Mouse (Mus musculus): ENCODE data around the gene Plekhh2. TPM values are rescaled to one million over a fixed set of nuclear protein-coding genes. Genes with fewer than 3 reads are reported as not detected.

Plekhh2 gene
- total and polyA plus RNA-seq, 2 experiments = 0.46 to 0.65 TPM

DNA sequence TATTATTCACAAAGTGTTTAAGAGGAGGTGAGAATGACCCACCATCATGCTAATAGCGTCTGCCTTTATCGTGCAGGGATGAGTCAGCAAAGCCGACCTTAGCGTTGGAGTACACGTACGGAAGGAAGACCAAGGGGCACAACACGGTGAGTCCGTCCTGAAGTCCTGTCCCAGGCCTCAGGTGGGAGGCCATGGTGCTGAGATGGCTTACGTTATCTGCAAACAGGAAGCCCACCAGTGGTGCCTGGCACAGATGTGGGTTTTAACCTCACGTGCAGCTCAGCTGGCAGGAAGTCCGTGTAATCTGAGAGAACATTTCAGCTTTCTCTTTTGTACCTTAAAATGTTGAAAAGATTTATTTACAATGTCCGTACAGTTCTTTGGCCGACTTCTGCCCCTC lies 121.7 kb downstream of the Plekhh2 start:
- no peak for DNase-seq (ENCODE audit: extremely low read depth, low read depth, low spot score)
- H3K27me3 ChIP-seq (ENCODE audit: control insufficient read depth, insufficient read depth, low read length) = no peaks in the 10 kb centered on the region
- no peak for TF ChIP-seq CTCF (IDR thresholded peaks at IDR 0.05; ENCODE audit: low read depth, low read length)
- TF ChIP-seq POLR2A (IDR thresholded peaks at IDR 0.05; ENCODE audit: extremely low read depth, insufficient read depth, low read length) = no peak
- no peak overlapping the region for H3K9ac ChIP-seq (ENCODE audit: low read depth, low read length)
- no peaks in the 10 kb centered on the region for H3K79me2 ChIP-seq (ENCODE audit: control insufficient read depth, insufficient read depth, low read length)
- WGBS = 83% methylated on average over 13 of the region's 13 CpGs
- H3K4me3 ChIP-seq (ENCODE audit: insufficient read depth, low read depth, low read length) = no peak overlapping the region
- H3K27ac ChIP-seq (replicated peaks; ENCODE audit: insufficient read depth, low read depth, low read length) = no peak overlapping the region
- no peaks in the 10 kb centered on the region for H3K4me1 ChIP-seq (ENCODE audit: control insufficient read depth, insufficient read depth, low read length)
- no peaks in the 10 kb centered on the region for H3K36me3 ChIP-seq (ENCODE audit: control insufficient read depth, insufficient read depth, low read length)

DNA sequence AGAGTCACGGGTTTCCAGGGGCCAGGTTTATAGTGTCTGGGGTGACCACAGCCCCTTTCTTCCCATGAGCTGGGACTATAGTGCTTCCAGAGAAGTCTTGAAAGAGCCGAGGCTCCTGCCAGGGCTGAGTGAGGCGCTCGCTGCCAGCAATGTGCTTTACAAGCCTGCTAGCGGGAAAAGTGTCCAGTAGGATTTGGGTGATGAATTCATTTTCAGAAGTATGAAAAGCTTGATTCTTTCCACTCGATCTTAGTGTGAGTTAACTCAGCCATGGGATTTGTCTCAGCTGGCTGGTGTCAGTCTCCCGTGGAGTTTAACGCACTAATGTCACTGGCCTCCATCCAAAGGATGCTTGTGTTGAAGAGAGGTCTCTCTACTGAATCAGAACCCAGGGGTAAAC lies 124.6 kb downstream of the Plekhh2 start:
- no peaks in the 10 kb centered on the region for H3K4me1 ChIP-seq (ENCODE audit: control insufficient read depth, insufficient read depth, low read length)
- H3K9ac ChIP-seq (ENCODE audit: low read depth, low read length) = no peak overlapping the region
- no peaks in the 10 kb centered on the region for H3K27me3 ChIP-seq (ENCODE audit: control insufficient read depth, insufficient read depth, low read length)
- H3K27ac ChIP-seq (replicated peaks; ENCODE audit: insufficient read depth, low read depth, low read length) = no peak overlapping the region
- TF ChIP-seq CTCF (IDR thresholded peaks at IDR 0.05; ENCODE audit: low read depth, low read length) = no peak
- no peak for TF ChIP-seq POLR2A (IDR thresholded peaks at IDR 0.05; ENCODE audit: extremely low read depth, insufficient read depth, low read length)
- 84% methylated on average over 8 of the region's 8 CpGs for WGBS
- H3K4me3 ChIP-seq (ENCODE audit: insufficient read depth, low read depth, low read length) = no peak overlapping the region
- no peaks in the 10 kb centered on the region for H3K36me3 ChIP-seq (ENCODE audit: control insufficient read depth, insufficient read depth, low read length)
- DNase-seq (ENCODE audit: extremely low read depth, low read depth, low spot score) = no peak
- no peaks in the 10 kb centered on the region for H3K79me2 ChIP-seq (ENCODE audit: control insufficient read depth, insufficient read depth, low read length)

DNA sequence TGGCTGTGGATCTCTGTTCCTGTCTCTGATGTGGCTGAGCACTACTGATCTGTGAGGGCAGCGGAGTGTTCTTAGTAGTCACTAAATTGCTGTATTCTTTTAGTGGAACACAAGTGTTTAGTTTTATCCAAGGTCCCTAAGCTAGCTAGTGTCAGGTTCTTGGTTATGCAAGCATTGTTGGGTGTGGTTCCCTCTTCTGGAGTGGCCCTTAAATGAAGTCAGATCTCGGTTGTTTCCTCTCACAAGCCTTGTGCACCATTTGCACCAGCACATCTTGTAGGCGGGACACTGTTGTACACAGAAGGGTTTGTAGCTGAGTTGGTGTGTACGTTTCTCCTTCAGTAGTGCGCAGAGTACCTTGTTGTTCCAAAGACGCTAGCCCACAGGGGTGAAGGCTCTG lies 126.3 kb downstream of the Plekhh2 start:
- H3K4me1 ChIP-seq (ENCODE audit: control insufficient read depth, insufficient read depth, low read length) = no peaks in the 10 kb centered on the region
- no peak for DNase-seq (ENCODE audit: extremely low read depth, low read depth, low spot score)
- H3K9ac ChIP-seq (ENCODE audit: low read depth, low read length) = no peak overlapping the region
- 92% methylated on average over 6 of the region's 6 CpGs for WGBS
- no peaks in the 10 kb centered on the region for H3K36me3 ChIP-seq (ENCODE audit: control insufficient read depth, insufficient read depth, low read length)
- TF ChIP-seq CTCF (IDR thresholded peaks at IDR 0.05; ENCODE audit: low read depth, low read length) = no peak
- no peak for TF ChIP-seq POLR2A (IDR thresholded peaks at IDR 0.05; ENCODE audit: extremely low read depth, insufficient read depth, low read length)
- no peaks in the 10 kb centered on the region for H3K27me3 ChIP-seq (ENCODE audit: control insufficient read depth, insufficient read depth, low read length)
- no peak overlapping the region for H3K4me3 ChIP-seq (ENCODE audit: insufficient read depth, low read depth, low read length)
- no peak overlapping the region for H3K27ac ChIP-seq (replicated peaks; ENCODE audit: insufficient read depth, low read depth, low read length)
- H3K79me2 ChIP-seq (ENCODE audit: control insufficient read depth, insufficient read depth, low read length) = no peaks in the 10 kb centered on the region

DNA sequence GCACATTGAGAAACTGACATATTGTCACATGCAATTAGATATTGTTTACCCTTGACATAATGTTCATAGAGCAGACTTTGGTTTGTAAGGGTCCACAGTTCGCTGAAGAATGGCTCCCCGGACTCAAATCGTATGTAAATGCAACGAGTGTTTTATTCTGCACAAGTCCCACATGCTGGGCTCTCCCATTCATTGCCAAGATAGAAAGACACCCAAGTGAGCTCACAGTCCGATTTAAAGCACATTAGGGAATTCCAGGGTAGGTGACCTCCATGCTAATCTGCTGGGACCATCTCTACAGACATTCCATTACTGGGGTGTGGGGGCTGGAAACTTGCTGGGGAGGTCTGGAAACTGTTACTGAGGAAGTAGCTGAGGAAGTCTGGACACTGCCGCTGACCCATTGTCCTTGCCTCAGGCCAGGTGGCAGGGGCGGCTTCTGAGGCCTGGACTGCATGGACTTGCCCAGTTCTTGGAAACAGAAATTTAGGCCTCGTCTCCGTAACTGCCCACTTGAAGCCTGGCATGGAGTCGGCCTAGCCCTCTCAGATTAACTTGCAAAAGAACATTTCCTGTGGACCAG lies 128.2 kb downstream of the Plekhh2 start:
- TF ChIP-seq CTCF (IDR thresholded peaks at IDR 0.05; ENCODE audit: low read depth, low read length) (no peak), POLR2A (IDR thresholded peaks at IDR 0.05; ENCODE audit: extremely low read depth, insufficient read depth, low read length) (no peak)
- Histone ChIP-seq H3K4me1 (ENCODE audit: control insufficient read depth, insufficient read depth, low read length) (no peaks in the 10 kb centered on the region), H3K27me3 (ENCODE audit: control insufficient read depth, insufficient read depth, low read length) (no peaks in the 10 kb centered on the region), H3K79me2 (ENCODE audit: control insufficient read depth, insufficient read depth, low read length) (no peaks in the 10 kb centered on the region), H3K36me3 (ENCODE audit: control insufficient read depth, insufficient read depth, low read length) (no peaks in the 10 kb centered on the region), H3K9ac (ENCODE audit: low read depth, low read length) (no peak overlapping the region), H3K4me3 (ENCODE audit: insufficient read depth, low read depth, low read length) (no peak overlapping the region), H3K27ac (replicated peaks; ENCODE audit: insufficient read depth, low read depth, low read length) (no peak overlapping the region)
- 86% methylated on average over 10 of the region's 10 CpGs for WGBS
- DNase-seq (ENCODE audit: extremely low read depth, low read depth, low spot score) = no peak

DNA sequence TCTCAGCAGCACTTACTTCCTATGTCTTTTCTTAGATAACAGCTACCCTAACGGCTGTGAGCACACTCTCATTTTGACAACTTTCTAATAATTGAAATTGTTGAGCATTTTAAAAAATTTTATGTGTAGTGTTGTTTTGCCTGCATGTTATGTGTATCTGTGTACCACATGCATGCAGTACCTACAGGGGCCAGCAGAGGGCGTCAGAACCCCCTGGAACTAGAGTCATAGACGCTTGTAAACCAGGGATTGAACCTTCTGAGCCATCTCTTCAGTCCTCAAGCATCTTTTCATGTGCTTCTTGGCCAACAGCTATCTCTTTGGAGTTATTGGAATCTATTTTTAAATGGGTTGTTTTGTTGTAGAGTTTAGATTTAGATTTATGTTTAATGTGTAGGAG lies 130.2 kb downstream of the Plekhh2 start:
- Histone ChIP-seq H3K27me3 (ENCODE audit: control insufficient read depth, insufficient read depth, low read length) (no peaks in the 10 kb centered on the region), H3K9ac (ENCODE audit: low read depth, low read length) (no peak overlapping the region), H3K4me3 (ENCODE audit: insufficient read depth, low read depth, low read length) (no peak overlapping the region), H3K36me3 (ENCODE audit: control insufficient read depth, insufficient read depth, low read length) (no peaks in the 10 kb centered on the region), H3K4me1 (ENCODE audit: control insufficient read depth, insufficient read depth, low read length) (no peaks in the 10 kb centered on the region), H3K27ac (replicated peaks; ENCODE audit: insufficient read depth, low read depth, low read length) (no peak overlapping the region), H3K79me2 (ENCODE audit: control insufficient read depth, insufficient read depth, low read length) (no peaks in the 10 kb centered on the region)
- peak; percentile 46 for DNase-seq (ENCODE audit: extremely low read depth, low read depth, low spot score)
- TF ChIP-seq CTCF (IDR thresholded peaks at IDR 0.05; ENCODE audit: low read depth, low read length) = peak; percentile 71; the same call in 1 of the 2 replicates
- TF ChIP-seq POLR2A (IDR thresholded peaks at IDR 0.05; ENCODE audit: extremely low read depth, insufficient read depth, low read length) = no peak
- WGBS = 30% methylated on average over 3 of the region's 3 CpGs

DNA sequence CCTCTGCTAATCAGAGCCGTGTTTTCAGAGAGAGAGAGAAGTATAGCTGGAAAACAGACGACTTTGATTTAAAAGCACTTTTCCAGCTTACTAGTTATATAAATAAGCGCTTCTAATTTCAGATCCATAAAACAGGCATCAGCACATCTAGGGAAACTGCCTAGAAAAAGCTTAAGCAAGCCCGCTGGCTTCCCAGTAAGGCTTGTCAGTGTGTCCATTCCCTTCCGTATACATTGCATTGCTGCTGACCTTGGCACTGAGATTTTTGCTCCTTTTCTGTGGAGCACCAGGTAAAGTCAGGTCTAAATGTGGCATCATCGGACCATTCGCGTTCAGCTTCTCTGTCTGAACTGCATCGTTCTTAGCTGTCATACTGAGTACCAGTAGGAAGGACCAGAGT lies 130.6 kb downstream of the Plekhh2 start:
- peaks cover under 1% of the 10 kb centered on the region; the same call in 1 of the 2 replicates for H3K4me1 ChIP-seq (ENCODE audit: control insufficient read depth, insufficient read depth, low read length)
- no peaks in the 10 kb centered on the region for H3K27me3 ChIP-seq (ENCODE audit: control insufficient read depth, insufficient read depth, low read length)
- WGBS = 93% methylated on average over 9 of the region's 9 CpGs
- no peaks in the 10 kb centered on the region for H3K79me2 ChIP-seq (ENCODE audit: control insufficient read depth, insufficient read depth, low read length)
- H3K36me3 ChIP-seq (ENCODE audit: control insufficient read depth, insufficient read depth, low read length) = no peaks in the 10 kb centered on the region
- H3K4me3 ChIP-seq (ENCODE audit: insufficient read depth, low read depth, low read length) = no peak overlapping the region
- TF ChIP-seq POLR2A (IDR thresholded peaks at IDR 0.05; ENCODE audit: extremely low read depth, insufficient read depth, low read length) = no peak
- TF ChIP-seq CTCF (IDR thresholded peaks at IDR 0.05; ENCODE audit: low read depth, low read length) = no peak
- no peak for DNase-seq (ENCODE audit: extremely low read depth, low read depth, low spot score)
- H3K27ac ChIP-seq (replicated peaks; ENCODE audit: insufficient read depth, low read depth, low read length) = no peak overlapping the region
- no peak overlapping the region for H3K9ac ChIP-seq (ENCODE audit: low read depth, low read length)

Data from liver, adult 2 months (tissue).